Comparison of ENCODE assay signal across 17 mouse cellular contexts in the genomic region with DNA sequence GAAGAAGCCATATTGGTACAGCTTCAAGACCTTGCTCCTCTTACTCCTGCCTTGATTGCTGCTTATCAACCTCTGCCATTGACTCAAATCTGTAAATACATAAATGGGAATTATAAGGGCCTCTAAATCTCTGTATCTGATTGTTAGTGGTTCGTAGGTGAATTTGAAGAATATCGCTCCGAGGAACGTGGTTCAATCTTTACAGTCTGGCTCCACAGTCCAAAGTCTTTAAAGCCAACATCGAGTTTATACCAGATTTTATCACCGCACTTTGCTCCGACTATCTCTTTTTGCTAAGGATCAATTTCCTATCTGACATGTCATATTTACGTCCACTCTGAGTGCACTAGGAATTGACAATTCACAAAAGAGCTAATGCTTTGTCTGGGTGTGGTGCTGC. TPM values are rescaled to one million over a fixed set of nuclear protein-coding genes. Genes with fewer than 3 reads are reported as not detected.
DNase-seq lines count a peak whose midpoint lies in the region; ATAC-seq and TF ChIP-seq lines count a peak whose summit lies in the region.
"Had no signal": no experiment of that assay in that cellular context is flagged by ENCODE, and none has a peak within 500 bp of the region (broad histone marks: within the 10 kb centered on the region; RNA-seq: fewer than 3 reads in every experiment).

No protein-coding gene starts in this region.

- no peaks in the 10 kb centered on the region for H3K9me3 ChIP-seq in liver, postnatal 0 days (ENCODE audit: low read length)
- 0 out of 2 replicates have a peak, but pooled peaks cover 4% of the 10 kb centered on the region for H3K9me3 ChIP-seq in liver, embryonic 12.5 days (replicated peaks)
- no peaks in the 10 kb centered on the region for H3K9me3 ChIP-seq in intestine, embryonic 16.5 days (ENCODE audit: control insufficient read depth, low read length)
- H3K9me3 ChIP-seq in hindbrain, postnatal 0 days (ENCODE audit: low read length): no peaks in the 10 kb centered on the region
- H3K9me3 ChIP-seq in kidney, embryonic 16.5 days (ENCODE audit: low read length): no peaks in the 10 kb centered on the region
- H3K9me3 ChIP-seq: embryonic facial prominence, embryonic 10.5 days; embryonic facial prominence, embryonic 12.5 days; forebrain, embryonic 13.5 days; forebrain, embryonic 15.5 days had no signal

- no peaks in the 10 kb centered on the region for H3K27me3 ChIP-seq in liver, postnatal 0 days (ENCODE audit: insufficient read depth, low read length)
- H3K27me3 ChIP-seq in liver, embryonic 12.5 days (replicated peaks): no peaks in the 10 kb centered on the region
- no peaks in the 10 kb centered on the region for H3K27me3 ChIP-seq in intestine, embryonic 16.5 days (replicated peaks; ENCODE audit: control insufficient read depth, insufficient read depth, low read length)
- H3K27me3 ChIP-seq in small intestine, adult 2 months (ENCODE audit: control insufficient read depth, insufficient read depth, low read length): no peaks in the 10 kb centered on the region
- no peaks in the 10 kb centered on the region for H3K27me3 ChIP-seq in hindbrain, postnatal 0 days (ENCODE audit: insufficient read depth, low read length)
- H3K27me3 ChIP-seq in kidney, embryonic 16.5 days (ENCODE audit: insufficient read depth, low read length): no peaks in the 10 kb centered on the region
- H3K27me3 ChIP-seq: embryonic facial prominence, embryonic 12.5 days; forebrain, embryonic 13.5 days; forebrain, embryonic 15.5 days had no signal

- TF ChIP-seq POLR2A in small intestine, adult 2 months (IDR thresholded peaks at IDR 0.05; ENCODE audit: low read depth, low read length): no peak

- peaks cover 19% of the 10 kb centered on the region for H3K4me1 ChIP-seq in liver, postnatal 0 days (ENCODE audit: insufficient read depth)
- H3K4me1 ChIP-seq in liver, embryonic 12.5 days: 0 out of 2 replicates have a peak, but pooled peaks cover 5% of the 10 kb centered on the region
- peaks cover 2% of the 10 kb centered on the region; the same call in 1 of the 2 replicates for H3K4me1 ChIP-seq in intestine, embryonic 16.5 days (ENCODE audit: control insufficient read depth, insufficient read depth, low read length)
- peaks cover 10% of the 10 kb centered on the region; the same call in 1 of the 2 replicates for H3K4me1 ChIP-seq in small intestine, adult 2 months (ENCODE audit: control insufficient read depth, insufficient read depth, insufficient read length, low read length)
- no peaks in the 10 kb centered on the region for H3K4me1 ChIP-seq in hindbrain, postnatal 0 days (ENCODE audit: insufficient read depth, low read length)
- no peaks in the 10 kb centered on the region for H3K4me1 ChIP-seq in kidney, embryonic 16.5 days (ENCODE audit: insufficient read depth, low read length)
- H3K4me1 ChIP-seq: embryonic facial prominence, embryonic 10.5 days; embryonic facial prominence, embryonic 12.5 days; forebrain, embryonic 13.5 days; forebrain, embryonic 15.5 days had no signal

- H3K4me3 ChIP-seq in liver, postnatal 0 days (ENCODE audit: low read depth, low read length): no peak overlapping the region
- H3K4me3 ChIP-seq in liver, embryonic 12.5 days: no peak overlapping the region
- H3K4me3 ChIP-seq in intestine, embryonic 16.5 days (ENCODE audit: low read length): no peak overlapping the region
- H3K4me3 ChIP-seq in small intestine, adult 2 months (ENCODE audit: low read depth, low read length): no peak overlapping the region
- H3K4me3 ChIP-seq in hindbrain, postnatal 0 days (ENCODE audit: low read length): no peak overlapping the region
- H3K4me3 ChIP-seq in kidney, embryonic 16.5 days (ENCODE audit: low read length): no peak overlapping the region
- H3K4me3 ChIP-seq: embryonic facial prominence, embryonic 10.5 days; embryonic facial prominence, embryonic 12.5 days; forebrain, embryonic 13.5 days; forebrain, embryonic 15.5 days had no signal

- TF ChIP-seq EP300 in liver, postnatal 0 days (IDR thresholded peaks at IDR 0.05; ENCODE audit: low read depth): no peak

- 0 out of 2 replicates have a peak overlapping the region, but pooled peaks have one; percentile 34 for H3K27ac ChIP-seq in liver, postnatal 0 days (ENCODE audit: low read depth)
- H3K27ac ChIP-seq in liver, embryonic 12.5 days: no peak overlapping the region
- peak overlapping the region; percentile 64 for H3K27ac ChIP-seq in intestine, embryonic 16.5 days (ENCODE audit: low read length)
- H3K27ac ChIP-seq in small intestine, adult 2 months (ENCODE audit: insufficient read depth, low read depth, low read length): peak overlapping the region; percentile 83
- no peak overlapping the region for H3K27ac ChIP-seq in hindbrain, postnatal 0 days
- no peak overlapping the region for H3K27ac ChIP-seq in kidney, embryonic 16.5 days (ENCODE audit: low read length)
- H3K27ac ChIP-seq: embryonic facial prominence, embryonic 10.5 days; embryonic facial prominence, embryonic 12.5 days; forebrain, embryonic 13.5 days; forebrain, embryonic 15.5 days had no signal

- no peak overlapping the region for H3K9ac ChIP-seq in liver, postnatal 0 days (replicated peaks)
- H3K9ac ChIP-seq in liver, embryonic 12.5 days: no peak overlapping the region
- H3K9ac ChIP-seq in intestine, embryonic 16.5 days (ENCODE audit: low read depth, low read length): no peak overlapping the region
- no peak overlapping the region for H3K9ac ChIP-seq in hindbrain, postnatal 0 days (replicated peaks; ENCODE audit: low read length)
- no peak overlapping the region for H3K9ac ChIP-seq in kidney, embryonic 16.5 days (replicated peaks; ENCODE audit: low read length)
- H3K9ac ChIP-seq: embryonic facial prominence, embryonic 12.5 days; forebrain, embryonic 13.5 days; forebrain, embryonic 15.5 days had no signal

- TF ChIP-seq CTCF in liver, postnatal 0 days (IDR thresholded peaks at IDR 0.05; ENCODE audit: low read depth): no peak
- no peak for TF ChIP-seq CTCF in small intestine, adult 2 months (IDR thresholded peaks at IDR 0.05; ENCODE audit: extremely low read depth, insufficient read length, insufficient replicate concordance, low read depth, low read length)
- no peak for TF ChIP-seq CTCF in hindbrain, postnatal 0 days (IDR thresholded peaks at IDR 0.05; ENCODE audit: low read depth)

- WGBS in liver, postnatal 0 days (ENCODE audit: insufficient replicate concordance): 81% methylated on average over 8 of the region's 8 CpGs
- 85% methylated on average over 8 of the region's 8 CpGs for WGBS in liver, embryonic 12.5 days (ENCODE audit: insufficient replicate concordance)
- 69% methylated on average over 8 of the region's 8 CpGs for WGBS in intestine, embryonic 16.5 days
- WGBS in small intestine, adult 2 months: 40% methylated on average over 8 of the region's 8 CpGs
- 96% methylated on average over 8 of the region's 8 CpGs for WGBS in hindbrain, postnatal 0 days
- 94% methylated on average over 8 of the region's 8 CpGs for WGBS in kidney, embryonic 16.5 days

- ATAC-seq in liver, postnatal 0 days: no peak
- no peak for ATAC-seq in liver, embryonic 12.5 days
- ATAC-seq in intestine, embryonic 16.5 days: peak; percentile 87
- no peak for ATAC-seq in hindbrain, postnatal 0 days
- ATAC-seq in kidney, embryonic 16.5 days (ENCODE audit: low FRiP score, low TSS enrichment): no peak
- ATAC-seq: forebrain, embryonic 13.5 days; forebrain, embryonic 15.5 days had no signal

- H3K4me2 ChIP-seq in liver, postnatal 0 days (ENCODE audit: low read depth, low read length): no peak overlapping the region
- H3K4me2 ChIP-seq in liver, embryonic 12.5 days: no peak overlapping the region
- H3K4me2 ChIP-seq in intestine, embryonic 16.5 days (ENCODE audit: low read depth, low read length): no peak overlapping the region
- H3K4me2 ChIP-seq in hindbrain, postnatal 0 days (ENCODE audit: low read depth, low read length): no peak overlapping the region
- no peak overlapping the region for H3K4me2 ChIP-seq in kidney, embryonic 16.5 days (replicated peaks; ENCODE audit: low read depth, low read length)
- H3K4me2 ChIP-seq: embryonic facial prominence, embryonic 12.5 days; forebrain, embryonic 13.5 days; forebrain, embryonic 15.5 days had no signal

- H3K36me3 ChIP-seq in liver, postnatal 0 days (replicated peaks; ENCODE audit: insufficient read depth, low read length): no peaks in the 10 kb centered on the region
- H3K36me3 ChIP-seq in liver, embryonic 12.5 days: no peaks in the 10 kb centered on the region
- H3K36me3 ChIP-seq in intestine, embryonic 16.5 days (ENCODE audit: control insufficient read depth, insufficient read depth, low read length): no peaks in the 10 kb centered on the region
- no peaks in the 10 kb centered on the region for H3K36me3 ChIP-seq in small intestine, adult 2 months (ENCODE audit: control insufficient read depth, insufficient read depth, low read length)
- H3K36me3 ChIP-seq in hindbrain, postnatal 0 days (ENCODE audit: insufficient read depth, low read length): no peaks in the 10 kb centered on the region
- no peaks in the 10 kb centered on the region for H3K36me3 ChIP-seq in kidney, embryonic 16.5 days (ENCODE audit: insufficient read depth, low read length)
- H3K36me3 ChIP-seq: embryonic facial prominence, embryonic 10.5 days; embryonic facial prominence, embryonic 12.5 days; forebrain, embryonic 15.5 days had no signal

- no peak for DNase-seq in liver, postnatal 0 days
- no peak for DNase-seq in hindbrain, postnatal 0 days (ENCODE audit: low spot score)
- DNase-seq: adrenal gland, postnatal 25 days; cerebellum, adult 11 months; cerebellum, adult 18-20 months; cerebellum, adult 8-10 months; cerebellum, adult 9-11 months; cerebellum, postnatal 14 days; cerebellum, postnatal 36 days had no signal

RNA-seq across cellular contexts. Expression of a gene that starts 19.0 kb away (rescaled TPM):
- 58.7 and 59.4 TPM in 2 replicates for polyA plus RNA-seq in liver, postnatal 0 days (2015; fragmentation: Nextera tagmentation; extraction: Ambion mirVana)
- polyA plus RNA-seq in liver, embryonic 12.5 days (2016; fragmentation: Nextera tagmentation; extraction: Ambion mirVana): 51.9 and 53.1 TPM in 2 replicates
- 112 and 115 TPM in 2 replicates for polyA plus RNA-seq in intestine, embryonic 16.5 days (2015; fragmentation: Nextera tagmentation; extraction: Ambion mirVana)
- polyA plus RNA-seq in small intestine, adult 2 months (2012; rRNA removed): 42.5 and 62.5 TPM in 2 replicates
- total RNA-seq in hindbrain, postnatal 0 days (2014; rRNA removed): 7.4 and 11.6 TPM in 2 replicates
- polyA plus RNA-seq in hindbrain, postnatal 0 days (2015; fragmentation: Nextera tagmentation; extraction: Ambion mirVana): 16.3 and 17.0 TPM in 2 replicates
- 87.7 and 90.7 TPM in 2 replicates for polyA plus RNA-seq in kidney, embryonic 16.5 days (2015; fragmentation: Nextera tagmentation; extraction: Ambion mirVana)

Comparison
In these comparisons a context has a peak if more than half of its experiments do, and no peak if none do; other contexts are left out.
1. H3K27ac ChIP-seq: peak in liver, postnatal 0 days (single experiment), intestine, embryonic 16.5 days (single experiment) and small intestine, adult 2 months (single experiment); none in liver, embryonic 12.5 days (single experiment), hindbrain, postnatal 0 days (single experiment) and kidney, embryonic 16.5 days (single experiment).